Mouse (Mus musculus) A20 (cell line): Measurements from ENCODE around the gene Zfp385a.

Experiments
- DNase-seq: peaks from one replicate; pipeline ENCODE4 v3.0.0-alpha.2; 2011; ENCODE audit warnings: low read depth, low spot score

The Zfp385a gene

GRCm38 (mm10) chr15:103363809-103364208 lies 23.9 kb upstream of the Zfp385a start:
- DNase-seq: no peak

GRCm38 (mm10) chr15:103362950-103363349 lies 23.1 kb upstream of the Zfp385a start:
- no peak for DNase-seq

GRCm38 (mm10) chr15:103362333-103362732 lies 22.4 kb upstream of the Zfp385a start:
- DNase-seq: no peak

GRCm38 (mm10) chr15:103361269-103361668 lies 21.4 kb upstream of the Zfp385a start:
- DNase-seq: peak; percentile 53

- DNase-seq: no peak
Observed at GRCm38 (mm10) chr15:103359869-103360602, 20.1 kb upstream of the Zfp385a start.

- DNase-seq: no peak
Observed at GRCm38 (mm10) chr15:103359122-103359510, 19.2 kb upstream of the Zfp385a start.

GRCm38 (mm10) chr15:103358278-103359121 lies 18.6 kb upstream of the Zfp385a start:
- no peak for DNase-seq

- no peak for DNase-seq
Observed at GRCm38 (mm10) chr15:103357817-103358216, 17.9 kb upstream of the Zfp385a start.

GRCm38 (mm10) chr15:103356130-103356529 lies 16.2 kb upstream of the Zfp385a start:
- peak; percentile 52 for DNase-seq

GRCm38 (mm10) chr15:103355420-103355819 lies 15.5 kb upstream of the Zfp385a start:
- peak; percentile 36 for DNase-seq

- no peak for DNase-seq
Observed at GRCm38 (mm10) chr15:103354690-103355089, 14.8 kb upstream of the Zfp385a start.

GRCm38 (mm10) chr15:103353511-103354256 lies 13.8 kb upstream of the Zfp385a start:
- no peak for DNase-seq

- DNase-seq: peak; percentile 70
Observed at GRCm38 (mm10) chr15:103352856-103353255, 13.0 kb upstream of the Zfp385a start.

GRCm38 (mm10) chr15:103347275-103347684 lies 7.4 kb upstream of the Zfp385a start:
- DNase-seq: peak; percentile 85

- DNase-seq: no peak
Observed at GRCm38 (mm10) chr15:103345789-103346188, 5.9 kb upstream of the Zfp385a start.

GRCm38 (mm10) chr15:103343556-103343955 lies 3.7 kb upstream of the Zfp385a start:
- no peak for DNase-seq

GRCm38 (mm10) chr15:103343008-103343407 lies 3.1 kb upstream of the Zfp385a start:
- DNase-seq: no peak

GRCm38 (mm10) chr15:103342415-103342814 lies 2.5 kb upstream of the Zfp385a start:
- peak; percentile 82 for DNase-seq

GRCm38 (mm10) chr15:103341547-103341946 lies 1.7 kb upstream of the Zfp385a start:
- no peak for DNase-seq

GRCm38 (mm10) chr15:103340786-103341185 lies 893 bp upstream of the Zfp385a start:
- DNase-seq: no peak

GRCm38 (mm10) chr15:103339166-103339960 lies 530 bp downstream of the Zfp385a start:
- DNase-seq: no peak
